Mouse (Mus musculus): ENCODE measurements around the gene Parpbp. TPM values are rescaled to one million over a fixed set of nuclear protein-coding genes. Genes with fewer than 3 reads are reported as not detected.

Parpbp gene
- polyA plus RNA-seq, 1 experiment: 4.0 TPM

GRCm38 (mm10) chr10:88150381-88150780, 3.6 kb upstream of the Parpbp start:
- 95% methylated on average over 4 of the region's 4 CpGs for WGBS
- H3K27ac ChIP-seq (ENCODE audit: control insufficient read depth, insufficient read depth, low read length): no peak overlapping the region
- no peaks in the 10 kb centered on the region for H3K27me3 ChIP-seq (ENCODE audit: control insufficient read depth, insufficient read depth, low read length)
- peaks cover 24% of the 10 kb centered on the region for H3K36me3 ChIP-seq (ENCODE audit: control insufficient read depth, insufficient read depth, low read length)
- no peak for DNase-seq
- H3K4me1 ChIP-seq (replicated peaks; ENCODE audit: control insufficient read depth, insufficient read depth, low read length): peaks cover 3% of the 10 kb centered on the region
- TF ChIP-seq POLR2A (IDR thresholded peaks at IDR 0.05; ENCODE audit: control insufficient read depth, extremely low read depth, insufficient read depth, low read length, poor library complexity) (no peak), CTCF (IDR thresholded peaks at IDR 0.05; ENCODE audit: borderline replicate concordance, control insufficient read depth, extremely low read depth, insufficient read depth, low read length, poor library complexity) (no peak)
- no peak overlapping the region for H3K4me3 ChIP-seq (ENCODE audit: control insufficient read depth, insufficient read depth, low read length)

- H3K4me3 ChIP-seq (ENCODE audit: control insufficient read depth, insufficient read depth, low read length): peak overlapping the region; percentile 98
- no peak for DNase-seq
- no peak for TF ChIP-seq CTCF (IDR thresholded peaks at IDR 0.05; ENCODE audit: borderline replicate concordance, control insufficient read depth, extremely low read depth, insufficient read depth, low read length, poor library complexity)
- no peak for TF ChIP-seq POLR2A (IDR thresholded peaks at IDR 0.05; ENCODE audit: control insufficient read depth, extremely low read depth, insufficient read depth, low read length, poor library complexity)
- H3K4me1 ChIP-seq (replicated peaks; ENCODE audit: control insufficient read depth, insufficient read depth, low read length): peaks cover 7% of the 10 kb centered on the region
- H3K27ac ChIP-seq (ENCODE audit: control insufficient read depth, insufficient read depth, low read length): no peak overlapping the region
- peaks cover 10% of the 10 kb centered on the region; the same call in 1 of the 2 replicates for H3K36me3 ChIP-seq (ENCODE audit: control insufficient read depth, insufficient read depth, low read length)
- 20% methylated on average over 7 of the region's 7 CpGs for WGBS
- H3K27me3 ChIP-seq (ENCODE audit: control insufficient read depth, insufficient read depth, low read length): no peaks in the 10 kb centered on the region
Measured at GRCm38 (mm10) chr10:88146187-88146586, 554 bp downstream of the Parpbp start.

- Histone ChIP-seq H3K27ac (ENCODE audit: control insufficient read depth, insufficient read depth, low read length) (no peak overlapping the region), H3K4me3 (ENCODE audit: control insufficient read depth, insufficient read depth, low read length) (no peak overlapping the region), H3K27me3 (ENCODE audit: control insufficient read depth, insufficient read depth, low read length) (no peaks in the 10 kb centered on the region), H3K4me1 (replicated peaks; ENCODE audit: control insufficient read depth, insufficient read depth, low read length) (no peaks in the 10 kb centered on the region), H3K36me3 (ENCODE audit: control insufficient read depth, insufficient read depth, low read length) (no peaks in the 10 kb centered on the region)
- 98% methylated on average over 16 of the region's 16 CpGs for WGBS
- TF ChIP-seq POLR2A (IDR thresholded peaks at IDR 0.05; ENCODE audit: control insufficient read depth, extremely low read depth, insufficient read depth, low read length, poor library complexity): no peak
- no peak for TF ChIP-seq CTCF (IDR thresholded peaks at IDR 0.05; ENCODE audit: borderline replicate concordance, control insufficient read depth, extremely low read depth, insufficient read depth, low read length, poor library complexity)
- DNase-seq: no peak
Measured at GRCm38 (mm10) chr10:88135630-88136029, 11.1 kb downstream of the Parpbp start.

- H3K4me3 ChIP-seq (ENCODE audit: control insufficient read depth, insufficient read depth, low read length): no peak overlapping the region
- peaks cover 5% of the 10 kb centered on the region; the same call in 1 of the 2 replicates for H3K36me3 ChIP-seq (ENCODE audit: control insufficient read depth, insufficient read depth, low read length)
- DNase-seq: no peak
- no peaks in the 10 kb centered on the region for H3K27me3 ChIP-seq (ENCODE audit: control insufficient read depth, insufficient read depth, low read length)
- TF ChIP-seq CTCF (IDR thresholded peaks at IDR 0.05; ENCODE audit: borderline replicate concordance, control insufficient read depth, extremely low read depth, insufficient read depth, low read length, poor library complexity): no peak
- no peak for TF ChIP-seq POLR2A (IDR thresholded peaks at IDR 0.05; ENCODE audit: control insufficient read depth, extremely low read depth, insufficient read depth, low read length, poor library complexity)
- no peaks in the 10 kb centered on the region for H3K4me1 ChIP-seq (replicated peaks; ENCODE audit: control insufficient read depth, insufficient read depth, low read length)
- no peak overlapping the region for H3K27ac ChIP-seq (ENCODE audit: control insufficient read depth, insufficient read depth, low read length)
Measured at GRCm38 (mm10) chr10:88119721-88120120, 27.0 kb downstream of the Parpbp start.

GRCm38 (mm10) chr10:88113290-88113689, 33.5 kb downstream of the Parpbp start:
- no peaks in the 10 kb centered on the region for H3K27me3 ChIP-seq (ENCODE audit: control insufficient read depth, insufficient read depth, low read length)
- WGBS: 98% methylated on average over 2 of the region's 2 CpGs
- no peak overlapping the region for H3K27ac ChIP-seq (ENCODE audit: control insufficient read depth, insufficient read depth, low read length)
- no peak for TF ChIP-seq CTCF (IDR thresholded peaks at IDR 0.05; ENCODE audit: borderline replicate concordance, control insufficient read depth, extremely low read depth, insufficient read depth, low read length, poor library complexity)
- no peak for TF ChIP-seq POLR2A (IDR thresholded peaks at IDR 0.05; ENCODE audit: control insufficient read depth, extremely low read depth, insufficient read depth, low read length, poor library complexity)
- H3K4me1 ChIP-seq (replicated peaks; ENCODE audit: control insufficient read depth, insufficient read depth, low read length): no peaks in the 10 kb centered on the region
- H3K36me3 ChIP-seq (ENCODE audit: control insufficient read depth, insufficient read depth, low read length): no peaks in the 10 kb centered on the region; the same call in 1 of the 2 replicates
- no peak for DNase-seq
- no peak overlapping the region for H3K4me3 ChIP-seq (ENCODE audit: control insufficient read depth, insufficient read depth, low read length)

- over 99% methylated on average over 2 of the region's 2 CpGs for WGBS
- no peaks in the 10 kb centered on the region for H3K36me3 ChIP-seq (ENCODE audit: control insufficient read depth, insufficient read depth, low read length)
- TF ChIP-seq CTCF (IDR thresholded peaks at IDR 0.05; ENCODE audit: borderline replicate concordance, control insufficient read depth, extremely low read depth, insufficient read depth, low read length, poor library complexity): no peak
- TF ChIP-seq POLR2A (IDR thresholded peaks at IDR 0.05; ENCODE audit: control insufficient read depth, extremely low read depth, insufficient read depth, low read length, poor library complexity): no peak
- no peaks in the 10 kb centered on the region for H3K27me3 ChIP-seq (ENCODE audit: control insufficient read depth, insufficient read depth, low read length)
- DNase-seq: no peak
- H3K27ac ChIP-seq (ENCODE audit: control insufficient read depth, insufficient read depth, low read length): no peak overlapping the region
- no peak overlapping the region for H3K4me3 ChIP-seq (ENCODE audit: control insufficient read depth, insufficient read depth, low read length)
- H3K4me1 ChIP-seq (replicated peaks; ENCODE audit: control insufficient read depth, insufficient read depth, low read length): no peaks in the 10 kb centered on the region
Measured at GRCm38 (mm10) chr10:88106169-88106568, 40.6 kb downstream of the Parpbp start.

DNA sequence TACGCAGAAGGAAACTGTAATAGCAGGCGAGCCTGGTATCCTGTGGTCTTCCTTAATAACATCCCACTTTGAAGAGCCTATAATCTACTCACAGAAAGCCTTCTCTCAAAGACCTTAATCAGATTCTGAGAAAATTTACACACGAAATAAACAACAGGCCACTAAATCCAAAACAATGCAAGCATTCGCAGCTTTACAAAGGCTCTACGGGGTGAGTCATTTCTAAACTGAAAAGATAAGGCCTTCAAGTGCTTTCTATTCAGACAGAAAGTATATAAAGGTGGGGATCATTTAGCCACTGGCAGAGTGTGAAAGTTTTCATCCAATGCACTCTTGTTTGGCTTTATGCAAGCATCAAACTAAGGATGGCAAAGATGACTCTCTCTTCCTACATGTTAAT, 56.0 kb downstream of the Parpbp start, which contains the start of gene Pmch:
Gene Pmch (plus strand): TSS at position 301 of the 400 bp plus-strand sequence.
- H3K36me3 ChIP-seq (ENCODE audit: control insufficient read depth, insufficient read depth, low read length): peaks cover 13% of the 10 kb centered on the region
- H3K4me3 ChIP-seq (ENCODE audit: control insufficient read depth, insufficient read depth, low read length): no peak within 1 kb of the TSS
- 95% methylated on average over 5 of the region's 5 CpGs for WGBS
- no peak for TF ChIP-seq POLR2A (IDR thresholded peaks at IDR 0.05; ENCODE audit: control insufficient read depth, extremely low read depth, insufficient read depth, low read length, poor library complexity)
- no peak for TF ChIP-seq CTCF (IDR thresholded peaks at IDR 0.05; ENCODE audit: borderline replicate concordance, control insufficient read depth, extremely low read depth, insufficient read depth, low read length, poor library complexity)
- no peak within 1 kb of the TSS for H3K27ac ChIP-seq (ENCODE audit: control insufficient read depth, insufficient read depth, low read length)
- no peaks in the 10 kb centered on the region for H3K4me1 ChIP-seq (replicated peaks; ENCODE audit: control insufficient read depth, insufficient read depth, low read length)
- no peak for DNase-seq
- no peaks in the 10 kb centered on the region for H3K27me3 ChIP-seq (ENCODE audit: control insufficient read depth, insufficient read depth, low read length)

Measured in thymus, adult 2 months (tissue).